Mouse (Mus musculus): Measurements from ENCODE around the gene Capg. TPM values are rescaled to one million over a fixed set of nuclear protein-coding genes. Genes with fewer than 3 reads are reported as not detected.
A peak's percentile ranks its signal among the peaks of the same experiment; 100 is the strongest.

Gene Capg
- total RNA-seq, 2 experiments from 2014 or later: 2.3 to 2.6 TPM

- Histone ChIP-seq H3K4me3 (peak overlapping the region; percentile 45), H3K27ac (peak overlapping the region; percentile 85)
- no peak for TF ChIP-seq CTCF (IDR thresholded peaks at IDR 0.05)
- peak; percentile 59 to 60 for DNase-seq (ENCODE audit: extremely low spot score in 1 of 2, low spot score in 2 of 2)
- intact Hi-C loops (cut with DNase I): no loop called here
These were observed 8.2 kb downstream of the Capg start for GRCm38 (mm10) chr6:72552171-72553078.

- no peak for DNase-seq (ENCODE audit: extremely low spot score in 1 of 2, low spot score in 2 of 2)
- peak overlapping the region; percentile 45 for H3K4me3 ChIP-seq
- no peak for TF ChIP-seq CTCF (IDR thresholded peaks at IDR 0.05)
- peak overlapping the region; percentile 85 for H3K27ac ChIP-seq
- intact Hi-C loops (cut with DNase I): no loop called here
These were observed 8.9 kb downstream of the Capg start for GRCm38 (mm10) chr6:72553079-72553412.

- no peak for DNase-seq (ENCODE audit: extremely low spot score in 1 of 2, low spot score in 2 of 2)
- intact Hi-C loops (cut with DNase I): no loop called here
- no peak for TF ChIP-seq CTCF (IDR thresholded peaks at IDR 0.05)
- Histone ChIP-seq H3K4me3 (no peak overlapping the region), H3K27ac (no peak overlapping the region)
These were observed 16.6 kb downstream of the Capg start for GRCm38 (mm10) chr6:72560801-72561200.

- intact Hi-C loops (cut with DNase I): no loop called here
- Histone ChIP-seq H3K27ac (no peak overlapping the region), H3K4me3 (no peak overlapping the region)
- no peak for TF ChIP-seq CTCF (IDR thresholded peaks at IDR 0.05)
- no peak for DNase-seq (ENCODE audit: extremely low spot score in 1 of 2, low spot score in 2 of 2)
These were observed 18.3 kb downstream of the Capg start for GRCm38 (mm10) chr6:72562486-72562885.

- H3K27ac ChIP-seq: no peak overlapping the region
- intact Hi-C loops (cut with DNase I): no loop called here
- TF ChIP-seq CTCF (IDR thresholded peaks at IDR 0.05): no peak
- no peak for DNase-seq (ENCODE audit: extremely low spot score in 1 of 2, low spot score in 2 of 2)
- H3K4me3 ChIP-seq: no peak overlapping the region
These were observed 18.7 kb downstream of the Capg start for GRCm38 (mm10) chr6:72562894-72563293.

- intact Hi-C loops (cut with DNase I): no loop called here
- no peak overlapping the region for H3K4me3 ChIP-seq
- DNase-seq (ENCODE audit: extremely low spot score in 1 of 2, low spot score in 2 of 2): no peak
These were observed 21.3 kb downstream of the Capg start for GRCm38 (mm10) chr6:72565506-72565905.

GRCm38 (mm10) chr6:72566044-72566443 is 21.9 kb downstream of the Capg start:
- TF ChIP-seq CTCF (IDR thresholded peaks at IDR 0.05): peak; percentile 95
- DNase-seq (ENCODE audit: extremely low spot score in 1 of 2, low spot score in 2 of 2): peak; percentile 86 to 89
- H3K27ac ChIP-seq: no peak overlapping the region
- no peak overlapping the region for H3K4me3 ChIP-seq
- intact Hi-C loops (cut with DNase I): loop anchor here (1.0 kb wide), 2 partner anchors 31 to 138 kb away; no protein-coding TSS in a partner anchor

More at GRCm38 (mm10) chr6:72565506-72565905, 21.3 kb downstream of the Capg start:
- no peak for TF ChIP-seq CTCF (IDR thresholded peaks at IDR 0.05)
- no peak overlapping the region for H3K27ac ChIP-seq

- no peak overlapping the region for H3K4me3 ChIP-seq
- H3K27ac ChIP-seq: no peak overlapping the region
- no peak; the same call in 1 of the 2 replicates for TF ChIP-seq CTCF (IDR thresholded peaks at IDR 0.05)
- no peak for DNase-seq (ENCODE audit: extremely low spot score in 1 of 2, low spot score in 2 of 2)
- intact Hi-C loops (cut with DNase I): no loop called here
These were observed 23.3 kb downstream of the Capg start for GRCm38 (mm10) chr6:72567508-72567907.

- intact Hi-C loops (cut with DNase I): no loop called here
- TF ChIP-seq CTCF (IDR thresholded peaks at IDR 0.05): no peak
- DNase-seq (ENCODE audit: extremely low spot score in 1 of 2, low spot score in 2 of 2): no peak
- Histone ChIP-seq H3K4me3 (no peak overlapping the region), H3K27ac (no peak overlapping the region)
These were observed 24.5 kb downstream of the Capg start for GRCm38 (mm10) chr6:72568736-72569135.

- intact Hi-C loops (cut with DNase I): no loop called here
- Histone ChIP-seq H3K4me3 (no peak overlapping the region), H3K27ac (no peak overlapping the region)
- no peak for TF ChIP-seq CTCF (IDR thresholded peaks at IDR 0.05)
- no peak for DNase-seq (ENCODE audit: extremely low spot score in 1 of 2, low spot score in 2 of 2)
These were observed 26.6 kb downstream of the Capg start for GRCm38 (mm10) chr6:72570644-72571397.

- no peak overlapping the region for H3K27ac ChIP-seq
- no peak for DNase-seq (ENCODE audit: extremely low spot score in 1 of 2, low spot score in 2 of 2)
- intact Hi-C loops (cut with DNase I): no loop called here
- no peak for TF ChIP-seq CTCF (IDR thresholded peaks at IDR 0.05)
- H3K4me3 ChIP-seq: no peak overlapping the region
These were observed 27.6 kb downstream of the Capg start for GRCm38 (mm10) chr6:72571826-72572225.

GRCm38 (mm10) chr6:72576041-72576440 is 31.9 kb downstream of the Capg start:
- no peak overlapping the region for H3K4me3 ChIP-seq
- no peak for DNase-seq (ENCODE audit: extremely low spot score in 1 of 2, low spot score in 2 of 2)
- no peak for TF ChIP-seq CTCF (IDR thresholded peaks at IDR 0.05)

More at GRCm38 (mm10) chr6:72576041-72576440, 31.9 kb downstream of the Capg start:
- intact Hi-C loops (cut with DNase I): no loop called here
- no peak overlapping the region for H3K27ac ChIP-seq
